Mouse (Mus musculus) embryonic fibroblast, embryonic 13.5 days (primary cell): ENCODE measurements around the gene Emid1. TPM values are rescaled to one million over a fixed set of nuclear protein-coding genes. Genes with fewer than 3 reads are reported as not detected.

ENCODE experiments used
- H3K27ac ChIP-seq: 2 replicates; pipeline ENCODE4 v1.5.1; 2012; ENCODE audit warnings: low read length, control low read depth, inconsistent platforms; ENCODE audit not compliant: insufficient read depth
- H3K4me1 ChIP-seq: 2 replicates; pipeline ENCODE4 v1.6.1; 2011; ENCODE audit warnings: low read length; ENCODE audit not compliant: control insufficient read depth, insufficient read depth
- H3K4me3 ChIP-seq: 2 replicates; pipeline ENCODE4 v1.5.1; 2011; ENCODE audit warnings: mild to moderate bottlenecking, control low read depth, low read length; ENCODE audit not compliant: insufficient read depth
- CTCF ChIP-seq: IDR thresholded peaks from 2 replicates; pipeline ENCODE4 v1.5.1; 2011; ENCODE audit warnings: mild to moderate bottlenecking, control low read depth, low read length, moderate library complexity, borderline replicate concordance; ENCODE audit not compliant: insufficient read depth
- POLR2A ChIP-seq: IDR thresholded peaks from 2 replicates; pipeline ENCODE4 v1.6.1; 2011; ENCODE audit warnings: low read depth, mild to moderate bottlenecking, control low read depth, low read length, moderate library complexity
- polyA plus RNA-seq: library from polyadenylated mRNA; stranded (reverse); fragments of >200 nt; gene quantifications from 2 replicates; pipeline ENCODE4 v1.2.4, GENCODE M21; 2011; ENCODE audit warnings: low read depth; ENCODE audit not compliant: missing spikeins, insufficient read length

Emid1 gene
- polyA plus RNA-seq, 1 experiment: 4.1 TPM

DNA sequence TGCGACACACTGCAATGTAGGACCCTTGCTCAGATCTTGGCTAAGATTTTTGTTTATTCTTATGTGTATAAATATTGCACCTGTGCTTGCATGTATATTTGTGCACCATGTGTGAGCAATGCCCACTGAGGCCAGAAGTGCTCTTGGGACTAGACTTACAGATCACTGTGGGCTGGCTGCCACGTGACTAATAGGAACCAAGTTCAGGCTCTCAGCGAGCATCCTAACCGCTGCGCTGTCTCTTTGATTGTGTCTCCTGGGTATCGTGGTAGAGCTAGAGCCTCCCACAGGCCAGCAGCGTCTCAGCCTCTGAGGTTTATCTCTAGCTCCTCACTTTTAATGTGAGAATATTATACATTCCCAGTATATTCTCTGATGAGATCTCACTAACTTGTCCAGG, 38.4 kb downstream of the Emid1 start:
- H3K27ac ChIP-seq: no peak overlapping the region
- H3K4me3 ChIP-seq: no peak overlapping the region
- no peak for TF ChIP-seq CTCF
- TF ChIP-seq POLR2A: no peak
- H3K4me1 ChIP-seq: no peaks in the 10 kb centered on the region

DNA sequence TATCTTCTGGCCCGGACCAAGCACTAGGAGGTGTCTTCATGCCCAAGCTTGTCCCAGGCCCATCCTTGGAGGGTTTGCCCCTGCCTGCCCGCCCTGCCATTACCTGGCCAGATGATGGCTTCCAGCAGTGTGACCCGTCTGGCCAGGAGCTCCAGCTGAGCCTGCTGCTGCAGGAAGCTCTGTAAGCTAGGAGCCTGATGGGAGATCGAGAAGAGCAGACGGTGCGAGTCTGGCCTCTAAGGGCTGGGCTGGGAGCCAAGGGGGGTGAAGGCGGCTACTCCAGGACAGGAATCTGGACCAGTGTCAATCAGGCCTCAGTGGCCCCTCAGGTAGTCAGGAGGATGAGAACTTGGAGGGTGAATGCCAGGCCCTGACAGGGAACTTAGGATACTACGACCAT, 42.6 kb downstream of the Emid1 start:
- Histone ChIP-seq H3K27ac (no peak overlapping the region), H3K4me3 (no peak overlapping the region), H3K4me1 (no peaks in the 10 kb centered on the region)
- TF ChIP-seq CTCF (no peak), POLR2A (no peak)

DNA sequence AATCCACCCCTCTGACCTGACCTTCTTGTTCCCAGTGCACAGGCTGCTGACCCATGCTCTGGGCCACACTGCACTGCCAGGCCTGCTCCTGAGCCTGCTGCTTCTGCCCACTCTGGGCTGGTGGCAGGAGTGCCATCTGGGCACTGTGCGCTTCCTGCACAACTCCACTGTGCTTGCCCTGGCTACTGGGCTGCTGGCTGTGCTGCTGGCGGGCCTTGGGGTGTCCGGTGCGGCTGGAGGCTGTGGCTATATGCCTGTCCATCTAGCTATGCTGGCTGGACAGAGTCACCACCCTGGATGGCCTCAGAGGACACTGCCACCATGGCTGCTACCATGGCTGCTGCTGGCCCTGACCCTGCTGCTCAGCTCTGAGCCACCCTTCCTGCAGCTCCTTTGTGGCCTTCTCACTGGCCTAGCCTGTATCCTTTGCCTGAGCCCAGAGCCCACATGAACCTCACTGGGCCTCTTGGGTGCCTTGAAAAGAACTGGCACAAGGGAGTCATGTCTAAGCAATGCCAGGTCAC, 48.0 kb downstream of the Emid1 start:
- no peak for TF ChIP-seq CTCF
- TF ChIP-seq POLR2A: no peak

DNA sequence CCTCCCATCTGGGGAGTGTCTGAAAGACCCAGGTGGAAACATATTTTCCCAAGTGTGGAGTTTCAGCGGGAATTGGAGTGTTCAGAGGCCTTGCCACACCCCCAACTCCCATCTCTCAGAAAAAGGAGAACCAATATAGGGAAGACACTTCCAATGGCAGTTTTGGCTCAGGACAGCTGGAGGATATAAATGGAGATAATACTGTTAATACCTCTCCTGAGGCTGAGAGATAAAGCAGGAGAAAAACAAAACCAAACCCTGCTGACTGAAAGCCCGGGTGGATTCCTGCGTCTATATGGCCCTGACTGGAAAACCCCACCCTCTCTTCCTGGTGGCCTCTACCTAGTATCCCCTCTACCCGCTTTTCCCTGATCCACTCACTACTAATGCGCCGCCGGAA, 49.7 kb downstream of the Emid1 start:
- TF ChIP-seq POLR2A (no peak), CTCF (no peak)
- Histone ChIP-seq H3K27ac (no peak overlapping the region), H3K4me1 (0 out of 2 replicates have a peak, but pooled peaks cover 2% of the 10 kb centered on the region), H3K4me3 (no peak overlapping the region)

More for the DNA sequence above, 48.0 kb downstream of the Emid1 start:
- H3K4me1 ChIP-seq: 0 out of 2 replicates have a peak, but pooled peaks cover 2% of the 10 kb centered on the region
- H3K4me3 ChIP-seq: no peak overlapping the region
- no peak overlapping the region for H3K27ac ChIP-seq

DNA sequence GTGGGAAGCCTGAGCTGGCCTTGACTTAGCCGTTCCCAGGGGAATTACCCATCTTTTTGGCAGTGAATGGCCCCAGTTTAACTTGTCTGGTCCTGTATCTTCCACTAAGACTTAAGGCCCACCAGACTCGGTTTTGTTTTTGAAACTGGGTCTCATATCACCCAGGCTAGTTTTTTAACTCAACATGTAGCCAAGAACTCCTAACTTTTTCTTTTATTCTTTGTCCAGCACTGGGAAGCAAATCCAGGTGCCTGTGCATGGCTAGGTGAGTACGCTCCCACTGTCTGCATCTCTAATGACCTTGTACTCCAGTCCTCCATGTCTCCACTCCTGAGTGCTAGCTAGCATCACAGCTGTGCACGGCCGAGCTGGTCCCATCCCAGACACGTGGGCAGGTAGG, 50.4 kb downstream of the Emid1 start:
- Histone ChIP-seq H3K4me3 (no peak overlapping the region), H3K4me1 (0 out of 2 replicates have a peak, but pooled peaks cover 2% of the 10 kb centered on the region), H3K27ac (no peak overlapping the region)
- TF ChIP-seq CTCF: no peak
- TF ChIP-seq POLR2A: no peak

DNA sequence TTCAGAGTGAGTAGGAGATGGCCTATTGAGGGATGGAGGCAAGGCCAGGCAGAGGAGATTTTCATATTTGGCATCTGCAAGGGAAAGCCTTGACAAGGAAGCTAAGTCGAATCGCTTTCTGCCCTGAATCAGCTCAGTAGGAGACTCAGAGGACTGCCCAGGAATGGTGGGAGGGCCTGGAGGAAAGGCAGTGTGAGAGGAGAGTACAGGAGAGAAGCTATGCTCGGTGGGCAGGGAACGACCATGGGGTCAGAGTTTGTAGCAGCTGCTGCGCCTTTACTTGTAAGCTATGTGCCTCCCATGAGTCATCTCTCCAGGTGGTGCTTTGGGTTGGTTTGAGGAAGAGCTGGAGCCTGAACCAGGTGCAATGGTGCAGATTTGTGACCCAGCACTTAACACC, 51.3 kb downstream of the Emid1 start:
- TF ChIP-seq CTCF: no peak
- TF ChIP-seq POLR2A: no peak
- no peak overlapping the region for H3K27ac ChIP-seq
- no peak overlapping the region for H3K4me3 ChIP-seq
- 0 out of 2 replicates have a peak, but pooled peaks cover 2% of the 10 kb centered on the region for H3K4me1 ChIP-seq

DNA sequence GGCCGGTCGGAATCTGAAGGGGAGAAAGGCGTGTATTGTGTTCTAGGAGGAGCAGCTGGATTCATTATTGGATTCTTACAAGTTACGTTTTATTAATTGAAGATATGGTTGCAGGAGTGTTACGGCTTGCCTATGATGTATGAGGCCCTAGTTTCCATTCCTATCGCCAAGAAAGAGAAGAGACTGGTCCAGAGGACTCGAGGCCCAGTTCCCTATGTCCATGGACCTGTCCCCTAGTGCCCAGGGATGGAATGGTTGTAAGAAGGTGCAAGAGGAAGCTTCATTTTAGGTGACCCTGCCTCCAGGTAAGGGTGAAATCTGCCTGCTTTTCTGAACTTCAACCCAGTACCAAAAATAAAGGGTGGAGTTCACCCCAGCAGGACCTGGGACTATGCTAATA, 51.8 kb downstream of the Emid1 start:
- TF ChIP-seq CTCF: no peak
- TF ChIP-seq POLR2A: no peak
- peak overlapping the region; percentile 89 for H3K4me3 ChIP-seq
- 0 out of 2 replicates have a peak, but pooled peaks cover 2% of the 10 kb centered on the region for H3K4me1 ChIP-seq
- H3K27ac ChIP-seq: peak overlapping the region; percentile 99

DNA sequence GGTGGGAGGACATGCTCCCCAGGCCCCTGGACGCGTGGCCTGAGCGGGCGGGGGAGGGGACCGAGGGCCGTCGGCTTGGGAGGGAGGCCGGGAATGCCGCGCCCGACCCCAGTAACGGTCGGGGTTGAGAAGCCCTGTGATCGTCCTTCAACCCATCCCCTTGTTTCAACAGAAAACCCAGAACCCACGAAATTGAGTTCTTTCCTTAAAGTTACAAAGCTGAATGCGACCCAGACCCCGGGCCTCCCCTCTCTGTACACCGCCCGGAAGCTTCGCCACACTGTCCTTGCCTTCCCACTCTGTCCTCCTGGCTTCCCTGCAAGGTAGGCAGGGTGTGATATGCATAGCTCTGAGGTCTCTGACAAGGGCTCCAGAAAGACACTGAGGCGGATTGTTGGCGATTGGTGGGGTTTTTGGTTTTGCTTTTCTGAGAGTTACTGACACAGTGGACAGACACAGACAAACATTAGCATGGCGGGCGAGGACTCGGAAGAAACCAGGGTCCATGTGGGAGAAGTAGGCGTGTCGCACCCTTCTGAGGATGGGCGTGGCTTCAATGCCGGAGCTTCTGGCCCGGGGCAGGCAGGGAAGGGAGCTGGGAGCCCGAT, 52.4 kb downstream of the Emid1 start:
- Histone ChIP-seq H3K4me3 (peak overlapping the region; percentile 89), H3K4me1 (0 out of 2 replicates have a peak, but pooled peaks cover 2% of the 10 kb centered on the region), H3K27ac (peak overlapping the region; percentile 99)
- TF ChIP-seq POLR2A (peak; percentile 96), CTCF (no peak)

DNA sequence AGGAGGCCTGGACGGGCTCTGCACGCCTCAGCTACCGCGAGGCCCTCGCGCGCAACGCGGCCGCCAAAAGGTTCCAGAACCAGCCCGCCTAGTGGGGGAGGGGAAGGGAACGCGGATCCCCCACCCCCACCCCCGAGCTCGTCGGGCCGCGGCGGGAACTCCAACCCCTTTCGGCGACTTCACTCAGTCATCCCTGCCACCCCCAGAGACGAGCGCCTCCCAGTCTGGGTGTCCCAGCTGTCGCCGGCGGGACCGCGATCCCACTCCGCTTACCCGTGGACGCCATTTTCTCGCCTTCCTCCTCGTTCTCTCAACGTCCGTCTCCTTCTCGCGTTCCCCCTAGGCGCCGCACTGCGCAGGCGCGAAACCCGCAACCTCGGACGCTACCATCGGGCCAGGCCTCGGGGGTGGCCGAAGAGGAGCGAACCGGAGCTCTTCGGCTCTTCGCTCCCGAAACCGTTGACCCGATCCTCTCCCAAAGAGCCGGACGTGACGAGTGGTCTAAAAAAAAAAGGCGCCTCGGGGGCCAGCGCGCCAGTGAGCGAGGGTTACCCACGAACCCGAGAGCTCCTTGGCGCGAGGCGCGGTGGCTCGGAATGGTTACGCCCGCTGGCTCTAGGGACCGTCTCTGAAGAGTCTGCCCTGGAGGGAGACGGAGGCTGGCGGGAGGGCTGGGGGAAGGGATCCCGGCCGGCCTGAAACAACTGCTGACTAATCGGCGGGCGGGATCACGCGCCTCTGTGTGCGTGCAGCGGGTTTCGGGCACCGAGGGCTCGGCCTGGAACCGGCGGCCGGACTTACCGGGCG, 53.1 kb downstream of the Emid1 start, which contains the start of the genes Rhbdd3 and Ewsr1:
Gene Rhbdd3, plus strand, starts transcription at position 191 of the 807 bp plus-strand sequence.
Gene Ewsr1, minus strand, starts transcription at position 531 of the 807 bp plus-strand sequence.
- H3K4me3 ChIP-seq: peak within 1 kb of the TSS; percentile 89
- peak; percentile 93 for TF ChIP-seq POLR2A
- no peak for TF ChIP-seq CTCF
- H3K4me1 ChIP-seq: 0 out of 2 replicates have a peak, but pooled peaks cover 2% of the 10 kb centered on the region
- peak within 1 kb of the TSS; percentile 99 for H3K27ac ChIP-seq
